Mouse (Mus musculus) megakaryocyte, embryonic 14.5 days (primary cell): Measurements from ENCODE around the gene H2-Ob.

Source experiments
- FLI1 ChIP-seq: IDR thresholded peaks from 2 replicates; pipeline ENCODE4 v1.6.1; 2012; ENCODE audit warnings: low read length, inconsistent platforms, mixed read lengths
- GATA1 ChIP-seq: IDR thresholded peaks from 3 replicates; pipeline ENCODE4 v1.6.1; 2012; ENCODE audit warnings: mixed read lengths, low read length, inconsistent platforms, borderline replicate concordance

- no peak for TF ChIP-seq GATA1
- no peak for TF ChIP-seq FLI1
Observed at GRCm38 (mm10) chr17:34217216-34217928, 21.3 kb upstream of the H2-Ob start.
